Mouse (Mus musculus) spleen, adult 12 weeks (tissue): ENCODE results near the gene Dnali1.

Experiments used
- DNase-seq: peaks from one replicate; pipeline ENCODE4 v3.0.0; 2022; ENCODE audit warnings: low spot score

The Dnali1 gene

DNA sequence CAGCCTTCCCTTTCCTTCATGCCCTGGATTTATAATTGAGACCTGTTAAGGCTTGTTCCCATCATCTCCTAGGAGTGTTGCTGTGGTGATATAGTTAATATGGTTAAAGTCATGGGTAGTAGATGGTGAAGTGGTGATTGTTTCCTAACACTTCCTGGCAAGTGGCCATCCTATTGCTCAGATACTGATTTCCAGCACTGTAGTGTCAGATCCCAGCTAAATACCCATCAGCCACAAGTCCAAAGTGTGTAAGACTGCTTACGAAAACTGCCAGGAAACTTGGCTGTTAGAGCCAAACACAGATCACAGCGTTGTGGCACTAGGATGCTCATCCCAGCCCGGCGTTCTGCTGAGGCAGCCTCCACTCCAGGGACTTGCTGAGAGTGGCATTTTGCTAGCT is 31.2 kb downstream of the Dnali1 start:
- no peak for DNase-seq

GRCm38 (mm10) chr4:125029891-125030614 is 35.5 kb downstream of the Dnali1 start:
- DNase-seq: peak; percentile 83

DNA sequence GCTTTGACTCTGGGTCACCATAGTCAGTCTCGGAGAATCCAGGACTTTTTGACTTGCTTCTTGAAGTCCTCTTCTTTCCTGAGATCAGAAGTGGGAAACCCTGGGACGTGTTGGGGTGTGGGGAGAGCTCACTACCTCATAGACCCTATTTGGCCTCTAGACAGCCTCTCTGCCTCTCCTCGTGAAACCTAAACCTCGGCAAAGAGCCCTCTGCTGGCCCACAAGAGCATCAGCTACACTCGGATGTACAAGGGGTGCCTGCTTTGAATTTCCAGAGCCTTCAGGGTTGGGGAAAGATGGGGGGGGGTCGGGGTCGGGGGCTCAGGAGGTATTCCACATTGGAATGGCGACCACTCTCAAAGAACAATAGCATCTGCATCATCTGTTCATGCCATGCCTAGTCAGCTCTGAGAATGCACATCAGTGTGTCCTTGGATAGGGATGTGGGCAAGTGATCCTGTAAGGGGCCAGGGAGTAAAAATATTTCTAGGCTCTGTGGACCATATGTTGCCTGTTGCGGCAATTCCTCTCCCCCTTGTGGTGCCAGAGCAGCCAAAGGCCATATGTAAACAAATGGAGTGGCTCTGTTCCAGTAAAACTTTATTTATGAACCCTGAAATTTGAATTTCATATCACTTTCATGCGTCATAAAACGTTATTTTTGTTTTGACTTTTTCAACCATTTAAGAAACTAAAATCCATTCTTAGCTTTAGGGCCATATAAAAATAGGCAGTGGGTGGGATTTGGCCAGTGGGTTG is 44.5 kb downstream of the Dnali1 start:
- no peak for DNase-seq

DNA sequence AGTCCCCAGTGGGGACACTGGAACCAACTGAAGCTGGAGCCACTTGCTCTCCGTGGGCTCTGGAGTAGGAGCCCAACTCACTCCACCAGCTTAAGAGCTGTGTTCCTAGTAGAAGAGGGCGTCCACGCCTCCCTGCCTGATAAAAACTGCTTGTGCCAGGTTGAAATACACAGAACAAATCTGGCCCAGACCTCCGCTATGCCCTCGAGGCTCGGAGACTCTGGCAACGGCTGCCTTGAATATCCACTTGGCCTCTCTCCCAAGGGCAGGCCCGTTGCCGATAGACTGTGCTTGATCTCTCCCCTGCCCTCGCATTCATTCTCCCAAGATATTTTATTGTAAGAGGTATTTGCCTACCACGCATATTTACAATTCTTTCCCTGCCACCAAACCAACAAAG is 48.1 kb downstream of the Dnali1 start:
- DNase-seq: no peak

- no peak for DNase-seq
Measured at GRCm38 (mm10) chr4:125015806-125016635, 49.5 kb downstream of the Dnali1 start, which contains the start of gene Gnl2. Gene Gnl2, plus strand, starts transcription at chr4:125016585.

DNA sequence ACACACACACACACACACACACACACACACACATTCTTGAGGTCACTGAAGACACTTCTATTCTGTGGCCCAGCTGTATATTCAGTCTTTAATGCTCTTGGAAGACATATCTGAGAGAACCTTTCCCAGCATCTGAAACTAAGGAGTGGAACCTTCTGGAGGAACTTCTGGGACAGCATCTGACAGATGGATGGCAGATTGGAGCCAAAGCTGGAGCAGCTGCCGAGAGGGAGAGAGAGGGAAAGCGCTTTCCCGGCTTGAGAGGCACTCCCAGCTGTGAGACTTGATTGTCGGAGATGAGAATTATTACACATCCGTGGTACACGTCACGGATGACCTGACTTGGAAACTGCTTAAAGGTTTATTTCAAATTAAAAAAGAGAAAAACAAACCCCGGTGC is 56.8 kb downstream of the Dnali1 start:
- DNase-seq: no peak

GRCm38 (mm10) chr4:125008220-125008619 is 57.3 kb downstream of the Dnali1 start:
- no peak for DNase-seq

GRCm38 (mm10) chr4:125007460-125007859 is 58.0 kb downstream of the Dnali1 start:
- DNase-seq: no peak
